Mouse (Mus musculus): ENCODE data around the gene Gadl1. TPM values are rescaled to one million over a fixed set of nuclear protein-coding genes. Genes with fewer than 3 reads are reported as not detected.
"Not testable (repeated sequence)": the region's sequence is repeated elsewhere in the genome, so short reads cannot be mapped to it uniquely, and the experiment has no call there.

Gene Gadl1
- total and polyA plus RNA-seq, 2 experiments: not detected

DNA sequence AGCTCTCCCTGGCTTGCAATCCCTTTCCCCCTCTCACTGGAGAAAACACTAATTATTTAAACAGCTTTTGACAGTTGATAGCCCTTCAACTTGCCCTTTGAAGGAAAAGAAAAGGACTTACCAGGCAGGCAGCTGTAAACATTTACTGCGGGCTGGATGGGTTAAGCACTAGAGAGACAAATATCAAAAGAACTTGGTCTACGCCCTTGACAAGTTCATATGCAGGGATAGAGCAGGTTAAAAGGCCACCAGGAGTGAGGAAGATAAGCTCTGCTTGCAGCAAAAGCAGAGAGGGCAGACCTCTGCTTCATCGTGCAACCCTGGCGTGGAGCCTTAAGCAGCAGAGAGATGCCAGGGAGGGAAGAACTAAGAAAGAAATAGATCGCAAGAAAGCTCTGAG lies 123.5 kb downstream of the Gadl1 start:
- Histone ChIP-seq H3K36me3 (ENCODE audit: control insufficient read depth, insufficient read depth, low read length) (no peaks in the 10 kb centered on the region), H3K27me3 (ENCODE audit: control insufficient read depth, insufficient read depth, low read length) (no peaks in the 10 kb centered on the region), H3K79me2 (ENCODE audit: control insufficient read depth, insufficient read depth, low read length) (no peaks in the 10 kb centered on the region), H3K4me3 (ENCODE audit: insufficient read depth, low read depth, low read length) (no peak overlapping the region), H3K9ac (ENCODE audit: low read depth, low read length) (no peak overlapping the region), H3K27ac (replicated peaks; ENCODE audit: insufficient read depth, low read depth, low read length) (no peak overlapping the region), H3K4me1 (ENCODE audit: control insufficient read depth, insufficient read depth, low read length) (no peaks in the 10 kb centered on the region)
- DNase-seq (ENCODE audit: extremely low read depth, low read depth, low spot score): no peak
- 51% methylated on average over 5 of the region's 5 CpGs for WGBS
- TF ChIP-seq CTCF (IDR thresholded peaks at IDR 0.05; ENCODE audit: low read depth, low read length) (no peak), POLR2A (IDR thresholded peaks at IDR 0.05; ENCODE audit: extremely low read depth, insufficient read depth, low read length) (no peak)

DNA sequence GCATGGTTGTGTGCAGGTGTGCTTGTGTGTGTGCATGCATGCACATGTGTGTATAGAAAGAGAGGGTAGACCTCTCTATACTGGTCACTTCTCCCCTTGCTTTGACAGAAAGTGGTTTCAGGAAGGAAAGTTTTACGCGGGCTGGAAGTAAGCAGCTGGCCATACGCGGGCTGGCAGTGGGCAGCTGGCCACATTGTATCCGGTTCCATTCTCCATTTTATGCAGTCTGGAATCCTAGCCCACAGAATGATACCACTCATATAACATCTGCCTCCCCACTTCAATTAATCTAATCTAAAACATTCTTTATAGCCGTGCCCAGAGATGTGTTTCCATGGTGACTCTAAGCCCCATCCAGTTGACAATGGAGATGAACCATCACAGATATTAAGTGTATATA lies 129.0 kb downstream of the Gadl1 start:
- Histone ChIP-seq H3K79me2 (ENCODE audit: control insufficient read depth, insufficient read depth, low read length) (no peaks in the 10 kb centered on the region), H3K36me3 (ENCODE audit: control insufficient read depth, insufficient read depth, low read length) (no peaks in the 10 kb centered on the region), H3K4me3 (ENCODE audit: insufficient read depth, low read depth, low read length) (no peak overlapping the region), H3K27ac (replicated peaks; ENCODE audit: insufficient read depth, low read depth, low read length) (no peak overlapping the region), H3K9ac (ENCODE audit: low read depth, low read length) (no peak overlapping the region), H3K27me3 (ENCODE audit: control insufficient read depth, insufficient read depth, low read length) (no peaks in the 10 kb centered on the region), H3K4me1 (ENCODE audit: control insufficient read depth, insufficient read depth, low read length) (no peaks in the 10 kb centered on the region)
- 78% methylated on average over 6 of the region's 6 CpGs for WGBS
- TF ChIP-seq POLR2A (IDR thresholded peaks at IDR 0.05; ENCODE audit: extremely low read depth, insufficient read depth, low read length) (no peak), CTCF (IDR thresholded peaks at IDR 0.05; ENCODE audit: low read depth, low read length) (no peak)
- DNase-seq (ENCODE audit: extremely low read depth, low read depth, low spot score): no peak

DNA sequence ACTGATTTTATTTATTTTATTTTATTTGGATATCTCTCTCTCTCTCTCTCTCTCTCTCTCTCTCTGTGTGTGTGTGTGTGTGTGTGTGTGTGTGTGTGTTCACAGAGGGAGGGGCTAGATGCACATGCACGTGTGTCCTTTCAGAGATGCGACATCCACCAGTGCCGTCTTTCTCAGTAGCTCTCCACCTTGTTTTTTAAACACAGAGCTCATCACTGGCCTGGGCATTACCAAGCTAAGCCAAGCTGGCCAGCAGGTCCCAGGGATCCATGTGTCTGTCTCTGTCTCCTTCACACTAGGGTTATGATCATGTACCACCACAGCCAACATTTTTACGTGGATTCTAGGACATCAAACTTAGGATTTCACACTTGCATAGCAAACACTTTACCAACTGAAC lies 130.7 kb downstream of the Gadl1 start:
- H3K9ac ChIP-seq (ENCODE audit: low read depth, low read length): no peak overlapping the region
- no peaks in the 10 kb centered on the region; the same call in 1 of the 2 replicates for H3K27me3 ChIP-seq (ENCODE audit: control insufficient read depth, insufficient read depth, low read length)
- no peak for TF ChIP-seq CTCF (IDR thresholded peaks at IDR 0.05; ENCODE audit: low read depth, low read length)
- H3K4me1 ChIP-seq (ENCODE audit: control insufficient read depth, insufficient read depth, low read length): no peaks in the 10 kb centered on the region
- DNase-seq (ENCODE audit: extremely low read depth, low read depth, low spot score): no peak
- no peak overlapping the region for H3K27ac ChIP-seq (replicated peaks; ENCODE audit: insufficient read depth, low read depth, low read length)
- no peak overlapping the region for H3K4me3 ChIP-seq (ENCODE audit: insufficient read depth, low read depth, low read length)
- WGBS: 85% methylated on average over 4 of the region's 4 CpGs
- no peaks in the 10 kb centered on the region for H3K36me3 ChIP-seq (ENCODE audit: control insufficient read depth, insufficient read depth, low read length)
- H3K79me2 ChIP-seq (ENCODE audit: control insufficient read depth, insufficient read depth, low read length): no peaks in the 10 kb centered on the region

DNA sequence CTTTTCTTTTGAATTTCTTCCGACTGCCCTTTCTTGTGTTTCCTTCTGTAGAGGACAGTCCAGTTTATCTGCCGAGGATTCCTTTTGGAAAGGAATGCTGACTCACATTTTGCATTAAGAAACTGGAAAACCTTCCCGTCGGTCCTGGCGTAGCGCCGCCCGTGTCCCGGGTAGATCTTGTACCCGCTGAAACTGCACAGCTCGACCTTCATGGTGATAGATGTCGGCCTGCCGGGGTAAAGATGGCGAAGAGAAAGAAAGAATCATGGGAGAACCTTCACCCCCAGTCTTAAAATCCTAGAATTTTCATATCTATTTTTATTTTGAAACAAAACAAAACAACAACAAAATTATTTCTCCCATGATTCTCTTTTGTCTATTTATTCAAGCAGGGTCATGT lies 131.6 kb downstream of the Gadl1 start:
- not testable (repeated sequence) for DNase-seq (ENCODE audit: extremely low read depth, low read depth, low spot score)

DNA sequence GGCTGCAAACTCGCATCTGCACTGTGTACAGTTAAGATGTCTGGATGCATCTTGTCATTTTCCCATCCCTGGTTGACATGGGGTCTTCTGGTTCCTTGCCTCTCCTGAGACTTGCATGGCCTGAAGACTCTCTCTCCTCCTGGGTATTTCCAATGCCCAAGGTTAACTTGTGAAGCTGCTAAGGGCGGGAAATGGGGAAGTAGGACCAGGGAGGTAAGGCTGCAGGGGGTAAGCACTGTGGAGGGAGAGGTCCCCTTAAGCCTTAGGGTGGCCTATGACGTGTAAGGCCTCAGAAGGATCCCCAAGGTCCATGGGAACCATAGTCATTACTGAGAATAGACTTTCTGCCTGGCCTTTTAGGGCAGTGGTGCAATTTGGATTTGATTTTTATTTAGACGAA lies 132.1 kb downstream of the Gadl1 start:
- H3K36me3 ChIP-seq (ENCODE audit: control insufficient read depth, insufficient read depth, low read length): no peaks in the 10 kb centered on the region
- H3K27ac ChIP-seq (replicated peaks; ENCODE audit: insufficient read depth, low read depth, low read length): no peak overlapping the region
- no peaks in the 10 kb centered on the region for H3K4me1 ChIP-seq (ENCODE audit: control insufficient read depth, insufficient read depth, low read length)
- WGBS: 71% methylated on average over 4 of the region's 4 CpGs
- no peak for DNase-seq (ENCODE audit: extremely low read depth, low read depth, low spot score)
- TF ChIP-seq CTCF (IDR thresholded peaks at IDR 0.05; ENCODE audit: low read depth, low read length) (no peak), POLR2A (IDR thresholded peaks at IDR 0.05; ENCODE audit: extremely low read depth, insufficient read depth, low read length) (no peak)
- no peak overlapping the region for H3K9ac ChIP-seq (ENCODE audit: low read depth, low read length)
- H3K27me3 ChIP-seq (ENCODE audit: control insufficient read depth, insufficient read depth, low read length): no peaks in the 10 kb centered on the region; the same call in 1 of the 2 replicates
- H3K4me3 ChIP-seq (ENCODE audit: insufficient read depth, low read depth, low read length): no peak overlapping the region
- H3K79me2 ChIP-seq (ENCODE audit: control insufficient read depth, insufficient read depth, low read length): no peaks in the 10 kb centered on the region

More for the DNA sequence above, 131.6 kb downstream of the Gadl1 start:
- H3K4me3 ChIP-seq (ENCODE audit: insufficient read depth, low read depth, low read length); H3K27ac ChIP-seq (replicated peaks; ENCODE audit: insufficient read depth, low read depth, low read length); H3K27me3 ChIP-seq (ENCODE audit: control insufficient read depth, insufficient read depth, low read length); H3K79me2 ChIP-seq (ENCODE audit: control insufficient read depth, insufficient read depth, low read length); H3K36me3 ChIP-seq (ENCODE audit: control insufficient read depth, insufficient read depth, low read length); H3K9ac ChIP-seq (ENCODE audit: low read depth, low read length); H3K4me1 ChIP-seq (ENCODE audit: control insufficient read depth, insufficient read depth, low read length): not testable (repeated sequence)
- 93% methylated on average over 14 of the region's 14 CpGs for WGBS

DNA sequence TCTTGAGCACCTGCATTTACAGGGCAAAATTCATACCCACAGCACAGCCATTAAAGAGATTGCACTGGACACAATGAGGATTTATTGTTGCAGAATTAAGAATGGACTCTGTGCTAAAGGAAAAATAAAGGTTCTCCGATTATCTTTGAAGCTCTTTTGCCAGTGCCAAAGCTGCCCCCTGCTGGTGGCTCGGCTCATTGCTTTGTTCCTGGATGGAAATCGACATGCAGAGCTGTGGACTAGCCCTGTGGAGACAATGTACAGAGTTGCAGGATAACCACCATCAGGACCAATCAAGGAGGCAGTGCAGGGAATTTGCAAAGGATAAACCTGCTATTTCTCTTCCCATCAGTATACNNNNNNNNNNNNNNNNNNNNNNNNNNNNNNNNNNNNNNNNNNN lies 132.5 kb downstream of the Gadl1 start:
- Histone ChIP-seq H3K36me3 (ENCODE audit: control insufficient read depth, insufficient read depth, low read length) (no peaks in the 10 kb centered on the region), H3K4me3 (ENCODE audit: insufficient read depth, low read depth, low read length) (no peak overlapping the region), H3K4me1 (ENCODE audit: control insufficient read depth, insufficient read depth, low read length) (no peaks in the 10 kb centered on the region), H3K27me3 (ENCODE audit: control insufficient read depth, insufficient read depth, low read length) (no peaks in the 10 kb centered on the region; the same call in 1 of the 2 replicates), H3K27ac (replicated peaks; ENCODE audit: insufficient read depth, low read depth, low read length) (no peak overlapping the region), H3K79me2 (ENCODE audit: control insufficient read depth, insufficient read depth, low read length) (no peaks in the 10 kb centered on the region), H3K9ac (ENCODE audit: low read depth, low read length) (no peak overlapping the region)
- DNase-seq (ENCODE audit: extremely low read depth, low read depth, low spot score): peak; percentile 23
- TF ChIP-seq POLR2A (IDR thresholded peaks at IDR 0.05; ENCODE audit: extremely low read depth, insufficient read depth, low read length): no peak
- peak; percentile 88 for TF ChIP-seq CTCF (IDR thresholded peaks at IDR 0.05; ENCODE audit: low read depth, low read length)
- WGBS: 12% methylated on average over 3 of the region's 3 CpGs
